Mouse (Mus musculus) heart, adult 2 months (tissue): ENCODE data around the gene Bsn. TPM values are rescaled to one million over a fixed set of nuclear protein-coding genes. Genes with fewer than 3 reads are reported as not detected.

Experiments
- DNase-seq, 2 experiments: peaks; one replicate each; pipeline ENCODE4 v3.0.0; 2021
- H3K27ac ChIP-seq: fragments of 200-600 bp; 2 replicates; pipeline ENCODE4 v1.8.1; 2022
- H3K27me3 ChIP-seq: fragments of 200-500 bp; 2 replicates; pipeline ENCODE4 v1.6.1; 2012; ENCODE audit warnings: mild to moderate bottlenecking, low read length, inconsistent platforms, mixed read lengths; ENCODE audit not compliant: control insufficient read depth, insufficient read depth
- H3K36me3 ChIP-seq: fragments of 200-500 bp; 2 replicates; pipeline ENCODE4 v1.6.1; 2012; ENCODE audit warnings: low read length, inconsistent platforms; ENCODE audit not compliant: control insufficient read depth, insufficient read depth
- H3K4me1 ChIP-seq: fragments of 200-500 bp; 2 replicates; pipeline ENCODE4 v1.6.1; 2011; ENCODE audit warnings: low read length; ENCODE audit not compliant: control insufficient read depth, insufficient read depth
- H3K4me3 ChIP-seq: fragments of 200-600 bp; 2 replicates; pipeline ENCODE4 v1.8.1; 2022
- H3K79me2 ChIP-seq: fragments of 200-500 bp; replicated peaks from 2 replicates; pipeline ENCODE4 v1.6.1; 2012; ENCODE audit warnings: mild to moderate bottlenecking, inconsistent platforms, low read length, moderate library complexity, mixed read lengths; ENCODE audit not compliant: control insufficient read depth, insufficient read depth
- H3K9ac ChIP-seq: fragments of 200-500 bp; 2 replicates; pipeline ENCODE4 v1.6.1; 2012; ENCODE audit warnings: low read depth, mild to moderate bottlenecking, control low read depth, inconsistent platforms, low read length, mixed read lengths
- CTCF ChIP-seq: fragments of 200-600 bp; IDR thresholded peaks from 2 replicates; pipeline ENCODE4 v1.8.1; 2022; ENCODE audit warnings: antibody characterized with exemption, mild to moderate bottlenecking, moderate library complexity
- EP300 ChIP-seq: fragments of 200-500 bp; IDR thresholded peaks from 2 replicates; pipeline ENCODE4 v1.6.1; 2011; ENCODE audit warnings: low read depth, low read length, control low read depth; ENCODE audit not compliant: insufficient read depth
- POLR2A ChIP-seq: fragments of 200-500 bp; IDR thresholded peaks from 2 replicates; pipeline ENCODE4 v1.6.1; 2011; ENCODE audit warnings: mild to moderate bottlenecking, low read depth, low read length, control low read depth; ENCODE audit not compliant: insufficient read depth
- WGBS: fragments of 180-500 bp; shearing (Covaris S2); methylation state at CpG from one replicate; pipeline ENCODE4 v1.1.7; 2018; 5-methylcytosine and 5-hydroxymethylcytosine counted together
- intact Hi-C: fragments of 180-260 bp; cut with DNase I; formaldehyde crosslinking; loops from one replicate; pipeline ENCODE4 v1.15.1; 2025
- polyA plus RNA-seq: library from polyadenylated mRNA; depleted of rRNA; stranded (reverse); fragments of >200 nt; gene quantifications from 2 replicates; pipeline ENCODE4 v1.2.3, GENCODE M21; 2012
- total RNA-seq, 2 experiments: library from RNA; stranded (reverse); gene quantifications; 2 replicates each; pipeline ENCODE4 v1.2.3; 2021

Bsn gene
- total and polyA plus RNA-seq, 3 experiments: 0.03 to 0.10 (median 0.05) TPM

- 78% methylated on average over 4 of the region's 4 CpGs for WGBS
- Histone ChIP-seq H3K27me3 (no peaks in the 10 kb centered on the region), H3K4me1 (peaks cover 1% of the 10 kb centered on the region; the same call in 1 of the 2 replicates), H3K79me2 (no peaks in the 10 kb centered on the region), H3K4me3 (no peak overlapping the region), H3K36me3 (no peaks in the 10 kb centered on the region), H3K27ac (no peak overlapping the region), H3K9ac (no peak overlapping the region)
- TF ChIP-seq EP300 (no peak), POLR2A (no peak), CTCF (no peak)
- intact Hi-C loops: no loop called here
- DNase-seq: no peak
Measured at GRCm38 (mm10) chr9:108123916-108124315, 66.3 kb downstream of the Bsn start.

GRCm38 (mm10) chr9:108121170-108121969 is 68.8 kb downstream of the Bsn start:
- DNase-seq: no peak
- intact Hi-C loops: no loop called here
- H3K36me3 ChIP-seq: no peaks in the 10 kb centered on the region
- no peak overlapping the region for H3K27ac ChIP-seq
- TF ChIP-seq EP300 (no peak), CTCF (no peak), POLR2A (no peak)
- no peak overlapping the region for H3K9ac ChIP-seq
- H3K79me2 ChIP-seq: no peaks in the 10 kb centered on the region
- H3K4me3 ChIP-seq: no peak overlapping the region
- WGBS: 82% methylated on average over 10 of the region's 10 CpGs
- no peaks in the 10 kb centered on the region for H3K27me3 ChIP-seq
- peaks cover 1% of the 10 kb centered on the region; the same call in 1 of the 2 replicates for H3K4me1 ChIP-seq

DNA sequence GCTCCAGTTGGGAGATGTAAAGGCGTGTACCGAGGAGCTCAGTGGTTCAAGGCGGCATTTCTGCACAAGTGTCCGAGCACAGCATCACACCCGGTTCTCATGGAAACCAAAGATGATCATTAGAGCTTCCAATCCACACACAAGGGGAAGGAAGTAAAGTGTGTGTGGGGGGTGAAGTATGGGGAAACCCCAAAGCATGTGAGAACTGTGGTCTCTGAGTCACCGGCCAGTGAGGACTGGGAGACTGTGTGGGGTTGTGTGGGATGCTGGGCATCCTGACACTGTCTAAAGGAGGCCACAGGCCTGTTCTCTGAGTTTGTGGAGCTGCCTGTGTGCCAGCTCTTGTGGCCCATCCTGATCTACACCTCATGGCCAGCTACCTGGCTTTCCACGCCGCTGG is 69.5 kb downstream of the Bsn start:
- Histone ChIP-seq H3K27ac (no peak overlapping the region), H3K79me2 (no peaks in the 10 kb centered on the region), H3K9ac (no peak overlapping the region), H3K4me1 (peaks cover 1% of the 10 kb centered on the region; the same call in 1 of the 2 replicates), H3K27me3 (no peaks in the 10 kb centered on the region), H3K4me3 (no peak overlapping the region), H3K36me3 (no peaks in the 10 kb centered on the region)
- 80% methylated on average over 8 of the region's 8 CpGs for WGBS
- TF ChIP-seq CTCF: no peak
- intact Hi-C loops: no loop called here
- no peak for DNase-seq

- peak; percentile 36 to 66 for DNase-seq
- WGBS: 14% methylated on average over 10 of the region's 11 CpGs
- no peak overlapping the region for H3K9ac ChIP-seq
Measured at GRCm38 (mm10) chr9:108119891-108120411, 70.2 kb downstream of the Bsn start.

DNA sequence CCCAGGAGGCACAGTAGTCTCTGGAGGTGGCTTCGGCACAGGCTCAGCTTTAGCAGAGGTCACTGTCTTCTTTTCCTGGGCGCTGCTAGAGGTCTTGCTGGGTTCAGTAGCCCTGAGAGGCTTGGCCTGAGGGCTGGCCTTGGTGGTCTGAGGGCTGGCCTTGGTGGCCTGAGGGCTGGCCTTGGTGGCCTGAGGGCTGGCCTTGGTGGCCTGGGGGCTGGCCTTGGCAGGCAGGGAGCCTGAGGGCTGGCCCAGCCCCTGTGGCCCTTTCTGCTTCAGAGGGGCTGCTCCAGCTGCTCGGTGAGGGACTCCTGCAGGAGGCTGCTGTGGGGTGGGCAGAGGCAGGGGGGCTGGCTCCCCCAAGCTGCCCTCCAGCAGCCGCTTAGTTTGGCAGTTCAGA is 73.0 kb downstream of the Bsn start:
- WGBS: 80% methylated on average over 4 of the region's 4 CpGs
- no peak for DNase-seq
- H3K27ac ChIP-seq: no peak overlapping the region
- peaks cover 2% of the 10 kb centered on the region; the same call in 1 of the 2 replicates for H3K27me3 ChIP-seq
- H3K4me1 ChIP-seq: peaks cover 1% of the 10 kb centered on the region; the same call in 1 of the 2 replicates
- no peaks in the 10 kb centered on the region for H3K79me2 ChIP-seq
- no peak for TF ChIP-seq EP300
- no peak for TF ChIP-seq POLR2A
- no peak for TF ChIP-seq CTCF
- no peak overlapping the region for H3K9ac ChIP-seq
- no peak overlapping the region for H3K4me3 ChIP-seq
- intact Hi-C loops: no loop called here
- no peaks in the 10 kb centered on the region for H3K36me3 ChIP-seq

More at GRCm38 (mm10) chr9:108119891-108120411, 70.2 kb downstream of the Bsn start:
- intact Hi-C loops: no loop called here
- TF ChIP-seq POLR2A (no peak), CTCF (no peak), EP300 (no peak)
- Histone ChIP-seq H3K4me3 (no peak overlapping the region), H3K27me3 (peaks cover 2% of the 10 kb centered on the region; the same call in 1 of the 2 replicates), H3K27ac (no peak overlapping the region; the same call in 1 of the 2 replicates), H3K79me2 (no peaks in the 10 kb centered on the region), H3K36me3 (no peaks in the 10 kb centered on the region), H3K4me1 (peaks cover 1% of the 10 kb centered on the region; the same call in 1 of the 2 replicates)

DNA sequence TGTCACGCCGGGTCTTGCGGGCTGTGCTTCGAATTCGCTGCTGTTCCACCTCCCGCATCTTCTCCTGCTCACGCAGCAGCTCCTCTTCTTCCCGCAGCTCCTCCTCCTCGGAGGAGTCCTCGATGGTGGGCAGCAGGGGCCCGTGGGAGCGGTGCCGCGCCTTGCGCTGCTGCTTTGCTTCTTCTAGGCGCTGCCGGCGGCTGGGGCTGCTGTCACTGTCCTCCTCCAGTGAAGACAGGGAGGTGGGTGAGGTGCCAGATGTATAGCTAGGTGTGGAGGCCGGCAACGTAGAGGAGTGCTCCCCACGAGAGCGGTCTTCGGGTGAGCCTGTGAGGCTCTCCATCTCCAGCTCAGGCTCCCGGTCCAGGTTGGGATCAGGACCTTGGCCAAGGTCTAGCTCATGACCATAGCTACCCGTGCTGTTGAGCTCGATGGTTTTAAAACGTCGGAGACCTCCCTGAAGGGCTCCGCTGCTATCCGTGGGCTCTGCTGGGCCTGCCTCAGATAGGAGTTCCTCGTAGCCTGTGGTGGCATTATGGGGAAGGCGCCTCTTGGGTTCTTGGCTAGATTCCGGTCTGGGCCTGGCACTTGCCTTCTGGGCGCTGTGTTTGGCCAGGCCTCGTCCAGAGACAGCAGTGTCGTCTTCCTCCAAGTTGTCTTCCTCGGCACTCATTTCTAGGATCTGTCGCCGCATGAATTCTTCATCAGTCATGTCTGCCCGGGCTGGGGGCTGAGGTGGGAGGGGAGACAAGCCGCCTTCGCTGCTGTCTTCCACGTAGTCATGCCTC is 74.7 kb downstream of the Bsn start:
- H3K4me3 ChIP-seq: no peak overlapping the region
- H3K27ac ChIP-seq: no peak overlapping the region
- H3K79me2 ChIP-seq: no peaks in the 10 kb centered on the region
- H3K9ac ChIP-seq: no peak overlapping the region
- H3K4me1 ChIP-seq: peaks cover 1% of the 10 kb centered on the region; the same call in 1 of the 2 replicates
- TF ChIP-seq EP300: no peak
- intact Hi-C loops: no loop called here
- WGBS: 68% methylated on average over 43 of the region's 43 CpGs
- no peaks in the 10 kb centered on the region for H3K36me3 ChIP-seq
- no peak for DNase-seq
- H3K27me3 ChIP-seq: peaks cover 2% of the 10 kb centered on the region; the same call in 1 of the 2 replicates
